Mouse (Mus musculus): Measurements from ENCODE around the gene Coro1a.

DNA sequence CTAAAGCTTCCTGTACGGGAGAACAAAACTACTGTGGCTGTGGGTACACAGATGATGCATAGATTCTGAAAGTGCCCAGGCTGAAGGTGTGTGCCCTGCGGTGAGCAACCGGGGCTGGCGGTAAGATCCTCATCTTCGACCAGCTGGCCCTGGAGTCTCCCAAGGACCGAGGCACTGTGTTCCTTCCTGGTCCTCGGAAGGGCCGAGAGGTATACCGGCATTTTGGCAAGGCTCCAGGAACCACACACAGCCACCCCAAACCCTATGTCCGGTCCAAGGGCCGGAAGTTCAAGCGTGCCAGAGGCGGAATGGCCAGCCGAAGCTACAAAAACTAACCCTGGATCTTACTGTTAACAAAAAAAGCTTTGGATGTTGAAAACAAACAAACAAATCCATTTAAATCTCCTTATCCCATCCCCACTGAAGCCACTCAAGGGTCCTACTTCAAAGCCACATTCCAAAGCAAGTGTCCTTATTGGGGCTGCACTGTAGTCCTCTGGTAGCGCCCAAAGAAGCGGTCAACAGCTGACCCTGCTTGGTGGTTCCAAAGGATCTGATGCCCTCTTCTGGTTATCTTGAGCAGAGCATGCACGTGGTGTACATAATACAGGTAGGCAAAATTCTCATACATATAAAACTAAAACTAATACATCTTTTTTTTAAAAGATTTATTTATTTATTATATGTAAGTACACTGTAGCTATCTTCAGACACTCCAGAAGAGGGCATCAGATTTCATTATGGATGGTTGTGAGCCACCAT lies 42.2 kb upstream of the Coro1a start:
- no peak for TF ChIP-seq POLR2A (IDR thresholded peaks at IDR 0.05; ENCODE audit: low read depth, low read length)
- no peak for TF ChIP-seq EP300 (IDR thresholded peaks at IDR 0.05; ENCODE audit: low read length)
- TF ChIP-seq USF1 (IDR thresholded peaks at IDR 0.05; ENCODE audit: low read depth, low read length): no peak
- TF ChIP-seq MYC (IDR thresholded peaks at IDR 0.05; ENCODE audit: low read depth, low read length): no peak
- TF ChIP-seq RAD21 (IDR thresholded peaks at IDR 0.05; ENCODE audit: low read depth, low read length): peak; percentile 25
